Mouse (Mus musculus): ENCODE data around the gene Cbx4.
"Not testable (repeated sequence)": the region's sequence is repeated elsewhere in the genome, so short reads cannot be mapped to it uniquely, and the experiment has no call there.

Cbx4 gene

DNA sequence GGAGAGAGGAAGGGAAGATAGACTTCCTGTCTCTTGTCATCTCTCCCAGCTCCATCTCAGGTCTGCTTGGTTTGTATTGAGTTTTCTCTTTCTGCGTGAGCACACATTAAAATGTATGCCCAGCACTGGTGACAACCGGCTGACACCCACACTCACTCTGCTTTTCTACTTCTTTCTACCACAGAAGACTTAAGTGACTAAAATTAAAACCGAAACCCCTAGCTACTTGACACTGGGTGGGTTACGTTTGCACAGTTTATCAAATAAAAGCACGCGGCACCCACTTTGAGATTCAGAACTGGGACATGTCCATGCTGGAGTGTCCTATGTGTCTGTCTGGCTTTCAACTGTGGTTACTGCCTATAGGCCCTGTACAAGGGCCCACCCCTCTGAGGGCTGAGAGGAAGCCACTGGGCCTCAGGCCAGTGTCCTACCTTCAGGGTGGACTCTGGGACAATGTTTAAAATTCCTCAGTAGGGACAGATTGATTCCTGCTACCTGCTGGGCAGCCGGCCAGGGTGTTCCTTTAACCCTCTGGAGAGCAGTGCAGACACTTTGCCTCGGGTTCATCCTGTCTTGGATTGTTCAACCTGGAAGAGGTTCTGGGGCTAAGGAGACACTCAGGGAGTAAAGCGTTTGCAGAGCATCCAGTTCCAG is 23.5 kb upstream of the Cbx4 start:
- in situ Hi-C loops (cut with MseI, MboI): no loop called here

- in situ Hi-C loops (cut with MseI, MboI): no loop called here
Measured at GRCm38 (mm10) chr11:119108573-119109263, 22.7 kb upstream of the Cbx4 start.

GRCm38 (mm10) chr11:119106289-119106688 is 20.3 kb upstream of the Cbx4 start:
- in situ Hi-C loops (cut with MseI, MboI): no loop called here

- in situ Hi-C loops (cut with MseI, MboI): no loop called here
Measured at GRCm38 (mm10) chr11:119105748-119106147, 19.7 kb upstream of the Cbx4 start.

GRCm38 (mm10) chr11:119105071-119105609 is 19.1 kb upstream of the Cbx4 start:
- in situ Hi-C loops (cut with MseI, MboI): no loop called here

- in situ Hi-C loops (cut with MseI, MboI): no loop called here
Measured at GRCm38 (mm10) chr11:119103991-119104390, 18.0 kb upstream of the Cbx4 start.

- in situ Hi-C loops (cut with MseI, MboI): not testable (repeated sequence)
Measured at GRCm38 (mm10) chr11:119100355-119100754, 14.3 kb upstream of the Cbx4 start.

GRCm38 (mm10) chr11:119098202-119098601 is 12.2 kb upstream of the Cbx4 start:
- in situ Hi-C loops (cut with MseI, MboI): no loop called here

GRCm38 (mm10) chr11:119095441-119095840 is 9.4 kb upstream of the Cbx4 start:
- in situ Hi-C loops (cut with MseI, MboI): no loop called here

GRCm38 (mm10) chr11:119093322-119093721 is 7.3 kb upstream of the Cbx4 start:
- in situ Hi-C loops (cut with MseI, MboI): loop anchor here in 1 of 2 experiments (5.0 kb wide), 1 partner anchor 94 kb away; no protein-coding TSS in a partner anchor

GRCm38 (mm10) chr11:119092286-119092685 is 6.3 kb upstream of the Cbx4 start:
- in situ Hi-C loops (cut with MseI, MboI): loop anchor here in 1 of 2 experiments (5.0 kb wide), 1 partner anchor 95 kb away; no protein-coding TSS in a partner anchor

DNA sequence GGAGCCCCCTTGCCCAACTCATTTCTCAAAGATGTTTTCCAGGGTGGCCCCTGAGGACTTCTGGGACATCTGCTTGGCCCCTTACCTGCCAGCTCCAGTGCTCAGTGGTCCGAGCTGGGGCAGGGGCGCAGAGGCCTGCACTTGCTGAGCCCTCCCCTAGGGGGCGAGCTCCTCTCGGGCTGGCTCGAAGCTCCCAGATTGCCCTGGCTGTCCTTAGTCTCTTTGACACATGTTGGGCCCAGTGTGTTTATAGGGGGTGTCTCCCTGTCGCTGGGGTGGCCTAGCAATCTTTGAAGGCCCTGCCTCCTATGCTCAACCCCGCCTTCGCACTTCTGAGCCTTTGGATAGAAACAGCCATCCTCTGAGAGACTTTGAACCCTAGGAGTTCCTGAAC is 5.6 kb upstream of the Cbx4 start:
- in situ Hi-C loops (cut with MseI, MboI): loop anchor here in 1 of 2 experiments (5.0 kb wide), 1 partner anchor 96 kb away; no protein-coding TSS in a partner anchor

DNA sequence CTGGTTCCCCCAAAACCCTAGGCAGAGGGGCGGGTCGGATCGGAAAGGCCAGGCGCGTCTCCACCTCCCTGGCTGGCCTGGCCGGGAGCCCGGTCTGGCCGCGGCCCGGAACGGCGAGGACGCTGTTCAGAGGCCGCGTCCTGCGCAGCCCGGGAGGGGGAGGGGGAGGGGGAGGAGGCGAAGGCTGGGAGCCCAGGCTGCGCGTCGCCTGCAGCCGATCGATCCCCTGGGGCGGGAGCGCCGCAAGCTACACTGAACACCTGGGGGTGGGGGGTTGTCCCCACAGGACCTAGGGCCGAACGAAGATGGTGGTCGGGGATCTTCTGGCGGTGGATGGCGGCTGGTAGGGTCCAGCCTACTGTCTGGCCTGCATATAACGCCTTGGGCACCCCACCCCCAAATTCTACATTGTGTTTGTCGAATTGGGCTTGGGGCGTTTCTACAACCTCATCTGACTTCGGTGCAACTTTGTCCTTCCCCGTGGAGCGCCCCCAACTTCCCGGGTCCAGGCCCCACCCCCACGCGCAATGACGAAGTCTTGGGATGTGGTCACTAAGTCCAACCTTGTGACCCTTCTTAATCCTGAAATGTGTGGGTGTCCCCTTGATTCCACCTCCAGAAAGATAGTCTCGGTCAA is 5.1 kb upstream of the Cbx4 start:
- in situ Hi-C loops (cut with MseI, MboI): loop anchor here in 1 of 2 experiments (5.0 kb wide), 1 partner anchor 96 kb away; no protein-coding TSS in a partner anchor

GRCm38 (mm10) chr11:119090076-119090960 is 4.3 kb upstream of the Cbx4 start:
- in situ Hi-C loops (cut with MseI, MboI): loop anchor here in 1 of 2 experiments (5.0 kb wide), 1 partner anchor 97 kb away; no protein-coding TSS in a partner anchor

GRCm38 (mm10) chr11:119089235-119090075 is 3.4 kb upstream of the Cbx4 start:
- in situ Hi-C loops (cut with MseI, MboI): loop anchor here in 1 of 2 experiments (5.0 kb wide), 1 partner anchor 98 kb away; no protein-coding TSS in a partner anchor

GRCm38 (mm10) chr11:119088391-119089234 is 2.6 kb upstream of the Cbx4 start:
- in situ Hi-C loops (cut with MseI, MboI): no loop called here

DNA sequence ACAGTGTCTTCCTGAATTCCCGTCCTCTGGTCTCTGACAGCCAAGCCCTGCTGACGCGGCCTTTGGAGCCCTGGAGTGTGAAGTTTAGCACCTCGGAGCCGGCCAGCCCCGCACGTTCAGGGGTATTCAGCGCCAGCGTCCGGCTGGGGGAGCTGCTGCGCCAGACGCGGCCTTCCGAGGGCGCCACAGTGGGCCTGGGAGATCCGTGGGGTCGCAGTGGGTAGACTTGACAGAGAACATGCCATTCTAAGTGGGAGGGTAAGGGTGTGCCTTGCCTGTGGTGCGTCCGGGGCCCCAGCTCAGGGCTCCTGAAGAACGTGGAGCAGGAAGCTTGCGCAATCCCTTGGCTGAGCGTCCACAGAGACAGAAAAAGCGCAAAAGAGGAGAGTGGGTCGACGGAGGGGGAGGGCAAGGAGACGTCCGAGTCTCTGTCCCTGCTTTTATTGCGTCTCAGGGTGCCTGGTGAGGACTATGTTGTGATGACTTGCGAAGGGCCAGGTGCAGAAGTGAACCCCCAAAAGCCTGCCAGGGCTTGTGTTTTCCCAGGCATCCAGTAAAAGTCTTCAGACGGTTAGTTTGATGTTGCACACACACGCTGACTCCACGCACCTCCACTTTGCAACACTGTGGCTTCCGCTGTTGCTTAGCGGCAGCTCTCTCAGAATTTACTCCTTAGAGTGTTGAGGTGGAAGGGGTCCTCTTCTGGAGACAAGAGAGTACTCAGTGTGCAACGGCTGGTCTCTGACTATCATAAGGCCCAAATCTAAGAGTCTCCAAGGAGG is 1.5 kb upstream of the Cbx4 start:
- in situ Hi-C loops (cut with MseI, MboI): no loop called here

All from mouse trophoblast stem cell (cell line).